Comparison of ENCODE assay signal across 15 mouse cellular contexts in the genomic region with DNA sequence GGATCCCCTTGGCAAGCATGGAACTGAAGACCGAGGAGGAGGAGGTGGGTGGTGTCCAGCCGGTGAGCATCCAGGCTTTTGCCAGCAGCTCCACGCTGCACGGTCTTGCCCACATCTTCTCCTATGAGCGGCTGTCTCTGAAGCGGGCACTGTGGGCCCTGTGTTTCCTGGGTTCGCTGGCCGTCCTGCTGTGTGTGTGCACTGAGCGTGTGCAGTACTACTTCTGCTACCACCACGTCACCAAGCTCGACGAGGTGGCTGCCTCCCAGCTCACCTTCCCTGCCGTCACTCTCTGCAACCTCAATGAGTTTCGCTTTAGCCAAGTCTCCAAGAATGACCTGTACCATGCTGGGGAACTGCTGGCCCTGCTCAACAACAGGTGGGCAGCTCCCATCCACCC. TPM values are rescaled to one million over a fixed set of nuclear protein-coding genes. Genes with fewer than 3 reads are reported as not detected.
A peak's percentile ranks its signal among the peaks of the same experiment; 100 is the strongest.
DNase-seq lines count a peak whose midpoint lies in the region; ATAC-seq and TF ChIP-seq lines count a peak whose summit lies in the region.
"Had no signal": no experiment of that assay in that cellular context is flagged by ENCODE, and none has a peak within 500 bp of the region (broad histone marks: within the 10 kb centered on the region; RNA-seq: fewer than 3 reads in every experiment).

No protein-coding gene starts in this region.

- H3K9ac ChIP-seq in forebrain, embryonic 15.5 days (replicated peaks) = peak overlapping the region; percentile 94; the same call in 1 of the 2 replicates
- peak overlapping the region; percentile 96 for H3K9ac ChIP-seq in hindbrain, embryonic 13.5 days
- peak overlapping the region; percentile 98 for H3K9ac ChIP-seq in midbrain, embryonic 16.5 days (ENCODE audit: low read depth, low read length)
- H3K9ac ChIP-seq: kidney, embryonic 15.5 days; lung, embryonic 14.5 days had no signal

- no peaks in the 10 kb centered on the region for H3K9me3 ChIP-seq in forebrain, embryonic 15.5 days
- no peaks in the 10 kb centered on the region for H3K9me3 ChIP-seq in hindbrain, embryonic 13.5 days
- no peaks in the 10 kb centered on the region for H3K9me3 ChIP-seq in midbrain, embryonic 16.5 days (replicated peaks; ENCODE audit: control insufficient read depth, low read length, poor library complexity, severe bottlenecking)
- H3K9me3 ChIP-seq in limb, embryonic 10.5 days (replicated peaks) = no peaks in the 10 kb centered on the region
- H3K9me3 ChIP-seq: embryonic facial prominence, embryonic 12.5 days; kidney, embryonic 15.5 days had no signal

- DNase-seq in left cerebral cortex, adult 2 months (ENCODE audit: extremely low spot score in 1 of 2, low spot score in 2 of 2) = peak in 1 of 2 experiments; percentile 40
- no peak for DNase-seq in left cerebral cortex, postnatal 4 days
- DNase-seq in limb, embryonic 10.5 days (ENCODE audit: low spot score) = no peak
- DNase-seq in heart, adult 11 months = no peak
- DNase-seq: adrenal gland, postnatal 10 days; lung, embryonic 14.5 days; thymus, adult 18-20 months had no signal

- no peak for ATAC-seq in forebrain, embryonic 15.5 days (replicated peaks)
- ATAC-seq in hindbrain, embryonic 13.5 days (ENCODE audit: low FRiP score) = no peak
- no peak for ATAC-seq in midbrain, embryonic 16.5 days

- H3K4me2 ChIP-seq in forebrain, embryonic 15.5 days (replicated peaks) = peak overlapping the region; percentile 80
- H3K4me2 ChIP-seq in hindbrain, embryonic 13.5 days = peak overlapping the region; percentile 68
- peak overlapping the region; percentile 84 for H3K4me2 ChIP-seq in midbrain, embryonic 16.5 days (ENCODE audit: low read length)

- 71% methylated on average over 14 of the region's 14 CpGs for whole genome bisulfite sequencing in forebrain, embryonic 15.5 days
- 70% methylated on average over 14 of the region's 14 CpGs for WGBS in hindbrain, embryonic 13.5 days
- 77% methylated on average over 14 of the region's 14 CpGs for WGBS in midbrain, embryonic 16.5 days
- WGBS in limb, embryonic 10.5 days = 73% methylated on average over 14 of the region's 14 CpGs

- peaks cover 55% of the 10 kb centered on the region for H3K4me1 ChIP-seq in forebrain, embryonic 15.5 days
- peaks cover 79% of the 10 kb centered on the region for H3K4me1 ChIP-seq in hindbrain, embryonic 13.5 days (replicated peaks)
- H3K4me1 ChIP-seq in midbrain, embryonic 16.5 days (ENCODE audit: control insufficient read depth, insufficient read depth, low read length) = peaks cover 62% of the 10 kb centered on the region
- peaks cover 32% of the 10 kb centered on the region for H3K4me1 ChIP-seq in limb, embryonic 10.5 days

- intact Hi-C loops in left cerebral cortex, adult 2 months (cut with DNase I) = loop anchor here (2.0 kb wide), 1 partner anchor 175 kb away; no protein-coding TSS in a partner anchor
- intact Hi-C loops in left cerebral cortex, postnatal 4 days (cut with DNase I) = no loop called here

- peaks cover 8% of the 10 kb centered on the region; the same call in 1 of the 2 replicates for H3K27me3 ChIP-seq in forebrain, embryonic 15.5 days
- 0 out of 2 replicates have a peak, but pooled peaks cover 5% of the 10 kb centered on the region for H3K27me3 ChIP-seq in hindbrain, embryonic 13.5 days
- no peaks in the 10 kb centered on the region for H3K27me3 ChIP-seq in midbrain, embryonic 16.5 days (ENCODE audit: control insufficient read depth, insufficient read depth, low read depth, low read length)
- H3K27me3 ChIP-seq in limb, embryonic 10.5 days (ENCODE audit: low read depth, poor library complexity, severe bottlenecking) = peaks cover 78% of the 10 kb centered on the region

- no peak for TF ChIP-seq CTCF in left cerebral cortex, adult 2 months (IDR thresholded peaks at IDR 0.05)

- H3K36me3 ChIP-seq in forebrain, embryonic 15.5 days = no peaks in the 10 kb centered on the region
- peaks cover 13% of the 10 kb centered on the region; the same call in 1 of the 2 replicates for H3K36me3 ChIP-seq in hindbrain, embryonic 13.5 days
- H3K36me3 ChIP-seq in midbrain, embryonic 16.5 days (ENCODE audit: control insufficient read depth, insufficient read depth, low read length) = no peaks in the 10 kb centered on the region
- H3K36me3 ChIP-seq in limb, embryonic 10.5 days = no peaks in the 10 kb centered on the region
- H3K36me3 ChIP-seq: embryonic facial prominence, embryonic 12.5 days; kidney, embryonic 15.5 days had no signal

- H3K4me3 ChIP-seq in left cerebral cortex, adult 2 months = peak overlapping the region; percentile 72
- H3K4me3 ChIP-seq in forebrain, embryonic 15.5 days = peak overlapping the region; percentile 91
- peak overlapping the region; percentile 78 for H3K4me3 ChIP-seq in hindbrain, embryonic 13.5 days
- H3K4me3 ChIP-seq in midbrain, embryonic 16.5 days (ENCODE audit: low read depth, low read length) = peak overlapping the region; percentile 85
- H3K4me3 ChIP-seq in limb, embryonic 10.5 days = no peak overlapping the region
- H3K4me3 ChIP-seq: myocyte had no signal

- H3K27ac ChIP-seq in left cerebral cortex, adult 2 months = peak overlapping the region; percentile 81
- H3K27ac ChIP-seq in forebrain, embryonic 15.5 days (replicated peaks) = no peak overlapping the region
- H3K27ac ChIP-seq in hindbrain, embryonic 13.5 days = peak overlapping the region; percentile 96
- H3K27ac ChIP-seq in midbrain, embryonic 16.5 days (ENCODE audit: low read length) = peak overlapping the region; percentile 94; the same call in 1 of the 2 replicates
- no peak overlapping the region for H3K27ac ChIP-seq in limb, embryonic 10.5 days
- H3K27ac ChIP-seq: embryonic facial prominence, embryonic 12.5 days; kidney, embryonic 15.5 days had no signal

RNA-seq across cellular contexts. Expression of a gene that starts 1.6 kb away (rescaled TPM):
- 10 to 100 TPM; 66.7 to 81.0 TPM for total RNA-seq in left cerebral cortex, adult 2 months (2021)
- total RNA-seq in left cerebral cortex, postnatal 4 days (2021) = 100 to 1,000 TPM; 101 to 102 TPM
- 26.0 and 30.4 TPM in 2 replicates for polyA plus RNA-seq in forebrain, embryonic 15.5 days (2015; fragmentation: Nextera tagmentation; extraction: Ambion mirVana)
- polyA plus RNA-seq in hindbrain, embryonic 13.5 days (2015; fragmentation: Nextera tagmentation; extraction: Ambion mirVana) = 58.3 and 63.0 TPM in 2 replicates
- 47.9 and 53.9 TPM in 2 replicates for polyA plus RNA-seq in midbrain, embryonic 16.5 days (2015; fragmentation: Nextera tagmentation; extraction: Ambion mirVana)
- polyA plus RNA-seq in limb, embryonic 10.5 days (2016; fragmentation: Nextera tagmentation; extraction: Ambion mirVana) = 1.1 TPM in 2 replicates
- total RNA-seq: granulocyte monocyte progenitor cell, adult 5-6 weeks; hematopoietic stem cell, adult 5-6 weeks had no signal

RNA-seq across cellular contexts. Expression of a gene that starts 20.3 kb away (rescaled TPM):
- total RNA-seq in left cerebral cortex, adult 2 months (2021) = 10 to 100 TPM in 1 of 2 experiments, 1 to 10 TPM in 1; 8.0 to 10.6 TPM
- total RNA-seq in left cerebral cortex, postnatal 4 days (2021) = 10 to 100 TPM; 22.0 to 26.1 TPM
- polyA plus RNA-seq in forebrain, embryonic 15.5 days (2015; fragmentation: Nextera tagmentation; extraction: Ambion mirVana) = 113 and 118 TPM in 2 replicates
- 97.6 and 102 TPM in 2 replicates for polyA plus RNA-seq in hindbrain, embryonic 13.5 days (2015; fragmentation: Nextera tagmentation; extraction: Ambion mirVana)
- 39.0 and 48.9 TPM in 2 replicates for polyA plus RNA-seq in midbrain, embryonic 16.5 days (2015; fragmentation: Nextera tagmentation; extraction: Ambion mirVana)
- 128 and 138 TPM in 2 replicates for polyA plus RNA-seq in limb, embryonic 10.5 days (2016; fragmentation: Nextera tagmentation; extraction: Ambion mirVana)

RNA-seq across cellular contexts. Expression of a gene that starts 30.1 kb away (rescaled TPM):
- total RNA-seq in left cerebral cortex, adult 2 months (2021) = 100 to 1,000 TPM; 157 to 163 TPM
- total RNA-seq in left cerebral cortex, postnatal 4 days (2021) = 100 to 1,000 TPM; 134 to 148 TPM
- polyA plus RNA-seq in forebrain, embryonic 15.5 days (2015; fragmentation: Nextera tagmentation; extraction: Ambion mirVana) = 121 and 124 TPM in 2 replicates
- polyA plus RNA-seq in hindbrain, embryonic 13.5 days (2015; fragmentation: Nextera tagmentation; extraction: Ambion mirVana) = 134 and 145 TPM in 2 replicates
- 86.0 and 110 TPM in 2 replicates for polyA plus RNA-seq in midbrain, embryonic 16.5 days (2015; fragmentation: Nextera tagmentation; extraction: Ambion mirVana)
- 84.0 and 85.8 TPM in 2 replicates for polyA plus RNA-seq in limb, embryonic 10.5 days (2016; fragmentation: Nextera tagmentation; extraction: Ambion mirVana)

RNA-seq across cellular contexts. Expression of a gene that starts 33.5 kb away (rescaled TPM):
- 10 to 100 TPM in 1 of 2 experiments, 1 to 10 TPM in 1; 5.3 to 11.7 TPM for total RNA-seq in left cerebral cortex, adult 2 months (2021)
- not detected for total RNA-seq in left cerebral cortex, postnatal 4 days (2021)
- polyA plus RNA-seq in forebrain, embryonic 15.5 days (2015; fragmentation: Nextera tagmentation; extraction: Ambion mirVana) = not detected in 2 replicates
- not detected in 2 replicates for polyA plus RNA-seq in hindbrain, embryonic 13.5 days (2015; fragmentation: Nextera tagmentation; extraction: Ambion mirVana)
- polyA plus RNA-seq in midbrain, embryonic 16.5 days (2015; fragmentation: Nextera tagmentation; extraction: Ambion mirVana) = not detected in 2 replicates
- polyA plus RNA-seq in limb, embryonic 10.5 days (2016; fragmentation: Nextera tagmentation; extraction: Ambion mirVana) = not detected in 2 replicates
- total RNA-seq: granulocyte monocyte progenitor cell, adult 5-6 weeks; hematopoietic stem cell, adult 5-6 weeks had no signal
- polyA plus RNA-seq: embryonic facial prominence, embryonic 12.5 days; kidney, embryonic 15.5 days; lung, embryonic 14.5 days; myocyte had no signal

RNA-seq across cellular contexts. Expression of a gene that starts 45.5 kb away (rescaled TPM):
- 100 to 1,000 TPM in 1 of 2 experiments, 10 to 100 TPM in 1; 90.7 to 100 TPM for total RNA-seq in left cerebral cortex, adult 2 months (2021)
- total RNA-seq in left cerebral cortex, postnatal 4 days (2021) = 1 to 10 TPM; 6.7 to 6.8 TPM
- polyA plus RNA-seq in forebrain, embryonic 15.5 days (2015; fragmentation: Nextera tagmentation; extraction: Ambion mirVana) = 1.9 and 2.6 TPM in 2 replicates
- polyA plus RNA-seq in hindbrain, embryonic 13.5 days (2015; fragmentation: Nextera tagmentation; extraction: Ambion mirVana) = 1.6 and 2.1 TPM in 2 replicates
- 1.4 and 1.7 TPM in 2 replicates for polyA plus RNA-seq in midbrain, embryonic 16.5 days (2015; fragmentation: Nextera tagmentation; extraction: Ambion mirVana)
- polyA plus RNA-seq in limb, embryonic 10.5 days (2016; fragmentation: Nextera tagmentation; extraction: Ambion mirVana) = 0.29 and 0.59 TPM in 2 replicates

Comparison
In these comparisons a context has a peak if more than half of its experiments do, and no peak if none do; other contexts are left out.
1. H3K27ac ChIP-seq: peak in left cerebral cortex, adult 2 months (single experiment), hindbrain, embryonic 13.5 days (single experiment) and midbrain, embryonic 16.5 days (single experiment); none in forebrain, embryonic 15.5 days (single experiment) and limb, embryonic 10.5 days (single experiment).
2. RNA of a gene that starts 1.6 kb away (polyA plus RNA-seq): 58.3 to 63.0 TPM in hindbrain, embryonic 13.5 days, 47.9 to 53.9 TPM in midbrain, embryonic 16.5 days and 26.0 to 30.4 TPM in forebrain, embryonic 15.5 days; 1.1 TPM in limb, embryonic 10.5 days; every median in the first group is over 10 times any median in the second.
3. Peak in every context shown above with its lines, with median percentiles within 50 percentile points of each other: H3K4me2 ChIP-seq and H3K9ac ChIP-seq.